Mouse (Mus musculus): ENCODE measurements around the gene Ephb2.

DNA sequence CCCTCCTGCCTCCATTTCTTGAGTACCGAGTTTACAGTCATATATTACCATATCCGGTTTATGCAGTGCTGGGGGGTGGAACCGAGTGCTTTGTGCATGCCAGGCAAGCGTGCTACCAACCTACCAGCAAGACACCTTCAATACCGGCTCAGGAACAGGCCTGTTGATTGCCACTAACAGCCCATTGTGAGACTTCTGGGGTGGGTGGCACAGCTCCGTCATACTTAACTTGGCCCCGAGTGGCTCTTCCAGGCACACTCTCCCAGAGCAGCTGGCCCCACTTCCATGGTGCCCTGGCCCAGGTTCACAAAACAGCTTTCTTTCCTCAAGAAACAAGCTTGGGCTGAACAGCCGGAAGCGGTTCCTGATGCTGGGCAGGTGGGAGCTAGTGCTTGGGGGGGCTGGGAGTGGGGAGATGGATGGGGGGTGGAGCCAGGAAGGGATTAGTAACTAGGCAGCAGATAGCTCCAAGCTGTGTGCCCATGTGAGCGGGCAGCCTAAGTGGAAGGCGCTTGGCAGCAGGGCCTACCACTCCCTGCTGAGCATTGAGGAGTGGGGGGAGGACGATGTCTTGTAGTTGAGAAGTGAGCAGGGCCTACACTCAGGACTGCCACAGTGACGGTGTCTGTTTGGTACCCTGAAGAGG, 183.8 kb downstream of the Ephb2 start:
- TF ChIP-seq CTCF (IDR thresholded peaks at IDR 0.05; ENCODE audit: extremely low read depth, insufficient read depth, insufficient read length, insufficient replicate concordance) (no peak), POLR2A (IDR thresholded peaks at IDR 0.05; ENCODE audit: low read depth, low read length) (no peak)

Measured in spleen, adult 2 months (tissue).